In the genomic region with DNA sequence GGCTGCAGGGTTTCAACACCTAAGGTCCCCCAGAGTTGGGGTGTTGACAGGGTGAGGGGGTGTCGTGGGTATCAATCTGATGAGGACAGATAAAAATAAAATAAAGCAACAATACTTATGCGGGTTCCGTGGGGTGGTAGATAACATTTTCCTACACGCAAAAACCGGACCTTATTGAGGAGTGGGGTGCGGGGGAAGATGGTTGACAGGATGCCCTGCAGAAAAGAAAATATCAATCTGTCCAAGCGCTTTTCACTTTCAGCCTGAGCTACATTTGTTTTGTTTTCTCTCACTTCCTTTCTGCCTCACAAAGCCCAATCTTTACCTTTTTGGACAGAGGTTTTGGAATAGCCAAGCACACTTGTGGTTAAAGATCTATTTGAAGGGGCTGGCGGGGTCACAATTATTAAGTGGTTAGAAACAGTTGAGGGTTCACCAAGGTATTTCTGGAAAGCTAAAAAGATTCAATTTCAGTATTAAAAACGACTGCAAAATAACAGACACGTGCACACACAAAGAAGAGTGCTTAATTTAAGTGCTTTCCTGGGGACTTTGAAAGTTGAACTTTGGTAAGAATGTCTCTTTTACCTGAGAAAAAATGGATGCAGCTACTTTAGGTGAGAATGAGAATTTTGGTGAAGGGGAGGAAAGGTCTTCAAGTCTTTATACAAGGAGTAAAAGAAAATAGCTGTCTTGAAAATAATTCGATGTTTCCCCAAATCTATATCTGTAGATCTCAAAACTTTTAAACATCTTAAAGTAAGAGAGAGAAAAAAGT, we compare ENCODE assay signal across 19 mouse cellular contexts. TPM values are rescaled to one million over a fixed set of nuclear protein-coding genes. Genes with fewer than 3 reads are reported as not detected.
DNase-seq lines count a peak whose midpoint lies in the region; ATAC-seq and TF ChIP-seq lines count a peak whose summit lies in the region.
"Not testable (repeated sequence)": the region's sequence is repeated elsewhere in the genome, so short reads cannot be mapped to it uniquely, and the experiment has no call there.
"Had no signal": no experiment of that assay in that cellular context is flagged by ENCODE, and none has a peak within 500 bp of the region (broad histone marks: within the 10 kb centered on the region; RNA-seq: fewer than 3 reads in every experiment).

No protein-coding gene starts in this region.

- not testable (repeated sequence) for ATAC-seq in forebrain, postnatal 0 days; heart, embryonic 15.5 days (replicated peaks; ENCODE audit: insufficient number of reproducible peaks, insufficient read depth, low FRiP score, low read depth); intestine, embryonic 14.5 days (replicated peaks; ENCODE audit: low FRiP score, low TSS enrichment, low read depth); kidney, postnatal 0 days (replicated peaks; ENCODE audit: low FRiP score, low read depth); midbrain, embryonic 12.5 days (ENCODE audit: low FRiP score, low read depth)

- H3K4me3 ChIP-seq in forebrain, postnatal 0 days (ENCODE audit: low read depth, low read length); intestine, embryonic 14.5 days (ENCODE audit: low read depth, low read length); kidney, postnatal 0 days (replicated peaks; ENCODE audit: low read depth, low read length): not testable (repeated sequence)
- peak overlapping the region; percentile 76; the same call in 1 of the 2 replicates for H3K4me3 ChIP-seq in heart, embryonic 15.5 days
- 0 out of 2 replicates have a peak overlapping the region, but pooled peaks have one; percentile 30 for H3K4me3 ChIP-seq in midbrain, embryonic 12.5 days

- H3K9me3 ChIP-seq in forebrain, postnatal 0 days (ENCODE audit: low read length); heart, embryonic 15.5 days (replicated peaks); intestine, embryonic 14.5 days (ENCODE audit: control insufficient read depth, low read length); kidney, postnatal 0 days (replicated peaks; ENCODE audit: low read length); midbrain, embryonic 12.5 days: not testable (repeated sequence)

- H3K36me3 ChIP-seq in forebrain, postnatal 0 days (ENCODE audit: insufficient read depth); heart, embryonic 15.5 days; intestine, embryonic 14.5 days (ENCODE audit: control insufficient read depth, insufficient read depth, low read length); kidney, postnatal 0 days (ENCODE audit: insufficient read depth, low read length); midbrain, embryonic 12.5 days: not testable (repeated sequence)

- not testable (repeated sequence) for H3K27ac ChIP-seq in forebrain, postnatal 0 days (ENCODE audit: low read depth, low read length); heart, embryonic 15.5 days; intestine, embryonic 14.5 days (ENCODE audit: low read depth); kidney, postnatal 0 days; midbrain, embryonic 12.5 days (replicated peaks)

- not testable (repeated sequence) for H3K9ac ChIP-seq in forebrain, postnatal 0 days; heart, embryonic 15.5 days; intestine, embryonic 14.5 days (ENCODE audit: low read length); kidney, postnatal 0 days (ENCODE audit: low read depth, low read length); midbrain, embryonic 12.5 days (replicated peaks)

- DNase-seq in NIH3T3 (ENCODE audit: low read depth) = peak; percentile 2
- DNase-seq in embryo, embryonic 9.5 days (ENCODE audit: extremely low spot score) = peak; percentile 28
- DNase-seq in forebrain, postnatal 0 days = peak; percentile 72
- DNase-seq in intestine, embryonic 14.5 days (ENCODE audit: low spot score) = peak; percentile 63
- peak; percentile 32 for DNase-seq in kidney, postnatal 0 days (ENCODE audit: low spot score)
- DNase-seq in thymus, postnatal 25 days = peak; percentile 10

- not testable (repeated sequence) for TF ChIP-seq CTCF in forebrain, postnatal 0 days (IDR thresholded peaks at IDR 0.05; ENCODE audit: low read depth); kidney, postnatal 0 days (IDR thresholded peaks at IDR 0.05; ENCODE audit: low read depth)

- H3K4me1 ChIP-seq in forebrain, postnatal 0 days (ENCODE audit: insufficient read depth); intestine, embryonic 14.5 days (replicated peaks; ENCODE audit: control insufficient read depth, insufficient read depth, low read length); kidney, postnatal 0 days (replicated peaks; ENCODE audit: insufficient read depth, low read length): not testable (repeated sequence)
- H3K4me1 ChIP-seq in heart, embryonic 15.5 days (replicated peaks) = peaks cover 29% of the 10 kb centered on the region
- peaks cover 21% of the 10 kb centered on the region for H3K4me1 ChIP-seq in midbrain, embryonic 12.5 days

- H3K4me2 ChIP-seq in forebrain, postnatal 0 days (ENCODE audit: low read depth); heart, embryonic 15.5 days; intestine, embryonic 14.5 days (ENCODE audit: low read length); kidney, postnatal 0 days (ENCODE audit: low read length): not testable (repeated sequence)
- peak overlapping the region; percentile 48; the same call in 1 of the 2 replicates for H3K4me2 ChIP-seq in midbrain, embryonic 12.5 days (replicated peaks)

- 3% methylated on average over 11 of the region's 11 CpGs for WGBS in forebrain, postnatal 0 days
- WGBS in heart, embryonic 15.5 days = 4% methylated on average over 11 of the region's 11 CpGs
- WGBS in intestine, embryonic 14.5 days = 3% methylated on average over 11 of the region's 11 CpGs
- 4% methylated on average over 11 of the region's 11 CpGs for WGBS in kidney, postnatal 0 days
- WGBS in midbrain, embryonic 12.5 days = 1% methylated on average over 11 of the region's 11 CpGs

- peaks cover 32% of the 10 kb centered on the region for H3K27me3 ChIP-seq in forebrain, postnatal 0 days (ENCODE audit: insufficient read depth, low read length)
- peaks cover 59% of the 10 kb centered on the region for H3K27me3 ChIP-seq in heart, embryonic 15.5 days
- peaks cover 65% of the 10 kb centered on the region for H3K27me3 ChIP-seq in intestine, embryonic 14.5 days (replicated peaks; ENCODE audit: control insufficient read depth, insufficient read depth, low read length)
- H3K27me3 ChIP-seq in kidney, postnatal 0 days (ENCODE audit: insufficient read depth, low read length) = peaks cover 23% of the 10 kb centered on the region
- peaks cover 66% of the 10 kb centered on the region for H3K27me3 ChIP-seq in midbrain, embryonic 12.5 days

RNA-seq across cellular contexts. Expression of a gene that starts 3.0 kb away (rescaled TPM):
- not detected in 2 replicates for total RNA-seq in forebrain, postnatal 0 days (2014; rRNA removed)
- 1.5 and 1.7 TPM in 2 replicates for polyA plus RNA-seq in forebrain, postnatal 0 days (2015; fragmentation: Nextera tagmentation; extraction: Ambion mirVana)
- polyA plus RNA-seq in heart, embryonic 15.5 days (2015; fragmentation: Nextera tagmentation; extraction: Ambion mirVana) = 10.1 and 11.0 TPM in 2 replicates
- 31.6 and 32.8 TPM in 2 replicates for polyA plus RNA-seq in intestine, embryonic 14.5 days (2014; fragmentation: Nextera tagmentation; extraction: Ambion mirVana)
- polyA plus RNA-seq in kidney, postnatal 0 days (2015; fragmentation: Nextera tagmentation; extraction: Ambion mirVana) = 37.1 and 37.8 TPM in 2 replicates
- polyA plus RNA-seq in midbrain, embryonic 12.5 days (2016; fragmentation: Nextera tagmentation; extraction: Ambion mirVana) = 18.2 and 24.7 TPM in 2 replicates
- total RNA-seq: ES-E14 had no signal

RNA-seq across cellular contexts. Expression of a gene that starts 6.3 kb away (rescaled TPM):
- 0.85 TPM in 1 of 2 replicates, not detected in the other for total RNA-seq in forebrain, postnatal 0 days (2014; rRNA removed)
- 0.16 and 0.52 TPM in 2 replicates for polyA plus RNA-seq in forebrain, postnatal 0 days (2015; fragmentation: Nextera tagmentation; extraction: Ambion mirVana)
- 2.7 and 3.1 TPM in 2 replicates for polyA plus RNA-seq in heart, embryonic 15.5 days (2015; fragmentation: Nextera tagmentation; extraction: Ambion mirVana)
- 4.7 and 6.6 TPM in 2 replicates for polyA plus RNA-seq in intestine, embryonic 14.5 days (2014; fragmentation: Nextera tagmentation; extraction: Ambion mirVana)
- polyA plus RNA-seq in kidney, postnatal 0 days (2015; fragmentation: Nextera tagmentation; extraction: Ambion mirVana) = 6.8 and 7.2 TPM in 2 replicates
- polyA plus RNA-seq in midbrain, embryonic 12.5 days (2016; fragmentation: Nextera tagmentation; extraction: Ambion mirVana) = 8.5 and 10.3 TPM in 2 replicates
- total RNA-seq: heart, adult 2 months; hematopoietic stem cell, adult 5-6 weeks; layer of hippocampus, adult 8-10 months; layer of hippocampus, postnatal 25 days; left cerebral cortex, adult 8-10 months; left cerebral cortex, postnatal 36 days; neutrophil, adult 5-6 weeks had no signal

RNA-seq across cellular contexts. Expression of a gene that starts 6.3 kb away (rescaled TPM):
- total RNA-seq in forebrain, postnatal 0 days (2014; rRNA removed) = 0.92 and 1.0 TPM in 2 replicates
- polyA plus RNA-seq in forebrain, postnatal 0 days (2015; fragmentation: Nextera tagmentation; extraction: Ambion mirVana) = 0.15 TPM in 1 of 2 replicates, not detected in the other
- polyA plus RNA-seq in heart, embryonic 15.5 days (2015; fragmentation: Nextera tagmentation; extraction: Ambion mirVana) = 0.34 and 0.56 TPM in 2 replicates
- 0.28 and 0.55 TPM in 2 replicates for polyA plus RNA-seq in intestine, embryonic 14.5 days (2014; fragmentation: Nextera tagmentation; extraction: Ambion mirVana)
- 0.88 TPM in 2 replicates for polyA plus RNA-seq in kidney, postnatal 0 days (2015; fragmentation: Nextera tagmentation; extraction: Ambion mirVana)
- 1.7 and 1.9 TPM in 2 replicates for polyA plus RNA-seq in midbrain, embryonic 12.5 days (2016; fragmentation: Nextera tagmentation; extraction: Ambion mirVana)
- total RNA-seq: gastrocnemius, adult 8-10 months; heart, adult 2 months; hematopoietic stem cell, adult 5-6 weeks; layer of hippocampus, adult 8-10 months; layer of hippocampus, postnatal 25 days had no signal
- polyA plus RNA-seq: heart, adult 2 months; spleen, adult 2 months; thymus, adult 2 months had no signal

Comparison
In these comparisons a context has a peak if more than half of its experiments do, and no peak if none do; other contexts are left out.
1. DNase-seq: peak in every context shown above with its lines; median percentile 72 in forebrain, postnatal 0 days; 63 in intestine, embryonic 14.5 days; 32 in kidney, postnatal 0 days; 28 in embryo, embryonic 9.5 days; 10 in thymus, postnatal 25 days; 2 in NIH3T3.